Mouse (Mus musculus): Measurements from ENCODE around the gene Rtl1. TPM values are rescaled to one million over a fixed set of nuclear protein-coding genes. Genes with fewer than 3 reads are reported as not detected.

Rtl1 gene
- total and polyA plus RNA-seq, 2 experiments from 2014 or later, result 0.30 to 0.57 TPM

GRCm38 (mm10) chr12:109542011-109542410 lies 58.1 kb downstream of the Rtl1 start:
- Histone ChIP-seq H3K9me3 (ENCODE audit: low read length) (0 out of 2 replicates have a peak, but pooled peaks cover 10% of the 10 kb centered on the region), H3K27me3 (ENCODE audit: insufficient read depth, low read length) (no peaks in the 10 kb centered on the region), H3K4me2 (ENCODE audit: low read depth) (peak overlapping the region; percentile 49), H3K36me3 (ENCODE audit: insufficient read depth) (peaks cover 10% of the 10 kb centered on the region; the same call in 1 of the 2 replicates), H3K4me3 (ENCODE audit: low read depth, low read length) (peak overlapping the region; percentile 52), H3K4me1 (ENCODE audit: insufficient read depth) (no peaks in the 10 kb centered on the region), H3K27ac (ENCODE audit: low read depth, low read length) (peak overlapping the region; percentile 88), H3K9ac (peak overlapping the region; percentile 71)
- WGBS, result 51% methylated on average over 14 of the region's 14 CpGs
- peak; percentile 70 for TF ChIP-seq CTCF (IDR thresholded peaks at IDR 0.05; ENCODE audit: low read depth)
- peak; percentile 80 for DNase-seq
- ATAC-seq, result no peak

DNA sequence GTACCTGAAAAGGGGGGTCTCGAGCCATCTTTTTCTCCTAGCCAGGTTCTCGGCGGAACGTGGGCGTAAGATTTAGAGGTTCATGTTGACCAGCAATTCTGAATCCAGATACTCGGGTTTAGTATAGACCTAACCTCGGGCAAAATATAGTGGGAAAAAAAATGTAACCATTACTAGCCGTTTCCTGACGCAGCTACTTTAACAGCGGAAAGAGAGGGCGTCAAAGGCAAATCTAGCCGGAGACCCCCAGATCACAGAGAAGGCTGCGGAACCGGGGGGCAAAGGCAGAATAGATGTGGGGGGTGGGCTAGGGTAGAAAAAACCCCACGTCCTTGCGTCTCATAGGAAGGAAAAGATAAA lies 58.6 kb downstream of the Rtl1 start:
- H3K27ac ChIP-seq (ENCODE audit: low read depth, low read length), result peak overlapping the region; percentile 88
- no peaks in the 10 kb centered on the region for H3K27me3 ChIP-seq (ENCODE audit: insufficient read depth, low read length)
- peak overlapping the region; percentile 52 for H3K4me3 ChIP-seq (ENCODE audit: low read depth, low read length)
- TF ChIP-seq CTCF (IDR thresholded peaks at IDR 0.05; ENCODE audit: low read depth), result no peak
- H3K9ac ChIP-seq, result peak overlapping the region; percentile 71
- ATAC-seq, result no peak
- peak overlapping the region; percentile 49 for H3K4me2 ChIP-seq (ENCODE audit: low read depth)
- H3K36me3 ChIP-seq (ENCODE audit: insufficient read depth), result peaks cover 5% of the 10 kb centered on the region; the same call in 1 of the 2 replicates
- H3K9me3 ChIP-seq (ENCODE audit: low read length), result 0 out of 2 replicates have a peak, but pooled peaks cover 10% of the 10 kb centered on the region
- 55% methylated on average over 16 of the region's 16 CpGs for WGBS
- no peaks in the 10 kb centered on the region for H3K4me1 ChIP-seq (ENCODE audit: insufficient read depth)
- DNase-seq, result peak; percentile 53

DNA sequence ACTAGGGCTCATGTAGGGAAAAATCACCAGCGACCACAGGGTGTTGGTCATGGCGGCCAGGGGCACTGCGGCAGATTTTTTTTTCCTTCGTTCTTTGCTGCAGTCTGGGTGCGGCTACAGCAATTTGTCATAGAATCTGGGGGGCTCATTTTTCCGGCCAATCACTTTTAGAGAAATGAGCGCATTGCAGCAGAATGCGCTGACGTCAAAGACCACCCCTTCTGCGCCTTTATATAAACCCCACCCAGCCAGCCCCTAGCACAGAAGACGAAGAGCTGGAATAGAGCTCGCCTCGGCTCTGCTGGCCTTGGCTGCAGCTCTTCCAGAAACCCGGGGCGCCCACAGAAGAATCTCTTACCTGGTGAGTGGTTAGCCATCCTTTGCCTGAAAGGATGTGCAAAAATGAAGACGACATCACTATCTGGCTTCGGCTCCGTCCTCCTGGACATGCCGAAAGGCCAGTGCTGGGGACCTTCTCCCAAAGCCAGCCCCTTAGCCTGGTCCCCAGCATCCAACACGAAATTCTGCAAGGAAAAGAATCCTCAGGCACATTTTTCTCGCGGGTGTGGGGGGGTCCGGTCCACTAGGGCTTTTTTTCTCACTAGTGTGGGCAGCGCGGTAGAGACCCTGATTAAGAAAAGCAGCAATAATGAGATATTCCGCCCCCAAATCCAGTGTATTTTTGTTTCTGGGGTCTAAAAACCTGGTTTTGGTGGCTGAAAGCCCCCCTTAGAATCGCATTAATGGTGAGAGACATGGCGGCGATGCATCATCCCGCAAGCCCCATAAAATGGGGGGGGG lies 59.2 kb downstream of the Rtl1 start:
- Histone ChIP-seq H3K9ac (peak overlapping the region; percentile 71), H3K4me1 (ENCODE audit: insufficient read depth) (no peaks in the 10 kb centered on the region), H3K27ac (ENCODE audit: low read depth, low read length) (peak overlapping the region; percentile 88), H3K27me3 (ENCODE audit: insufficient read depth, low read length) (no peaks in the 10 kb centered on the region), H3K9me3 (ENCODE audit: low read length) (0 out of 2 replicates have a peak, but pooled peaks cover 10% of the 10 kb centered on the region), H3K36me3 (ENCODE audit: insufficient read depth) (peaks cover under 1% of the 10 kb centered on the region; the same call in 1 of the 2 replicates), H3K4me2 (ENCODE audit: low read depth) (peak overlapping the region; percentile 49), H3K4me3 (ENCODE audit: low read depth, low read length) (peak overlapping the region; percentile 52)
- DNase-seq (peak; percentile 89), ATAC-seq (peak; percentile 73)
- 47% methylated on average over 30 of the region's 30 CpGs for WGBS
- no peak for TF ChIP-seq CTCF (IDR thresholded peaks at IDR 0.05; ENCODE audit: low read depth)

GRCm38 (mm10) chr12:109539950-109540349 lies 60.2 kb downstream of the Rtl1 start:
- Histone ChIP-seq H3K4me3 (ENCODE audit: low read depth, low read length) (peak overlapping the region; percentile 52), H3K27me3 (ENCODE audit: insufficient read depth, low read length) (no peaks in the 10 kb centered on the region), H3K27ac (ENCODE audit: low read depth, low read length) (peak overlapping the region; percentile 87), H3K9ac (peak overlapping the region; percentile 71), H3K36me3 (ENCODE audit: insufficient read depth) (no peaks in the 10 kb centered on the region), H3K4me1 (ENCODE audit: insufficient read depth) (no peaks in the 10 kb centered on the region), H3K9me3 (ENCODE audit: low read length) (0 out of 2 replicates have a peak, but pooled peaks cover 10% of the 10 kb centered on the region), H3K4me2 (ENCODE audit: low read depth) (peak overlapping the region; percentile 49)
- peak; percentile 57 for DNase-seq
- WGBS, result 43% methylated on average over 13 of the region's 13 CpGs
- ATAC-seq, result no peak
- TF ChIP-seq CTCF (IDR thresholded peaks at IDR 0.05; ENCODE audit: low read depth), result no peak

MicroRNAs within 50 kb of the gene (microRNA counts, 519-probe panel; counts per million panel counts)
- microRNA mmu-miR-1188 (not detected), microRNA mmu-miR-127 (4,510 counts per million, percentile 58 among the panel's probes with 10 or more counts), microRNA mmu-miR-136 (6,825 counts per million, percentile 91 among the panel's probes with 10 or more counts), microRNA mmu-miR-1906 (not detected), microRNA mmu-miR-337-3p (not detected), microRNA mmu-miR-337-5p (not detected), microRNA mmu-miR-341 (not detected), microRNA mmu-miR-370 (3,007 counts per million, percentile 24 among the panel's probes with 10 or more counts), microRNA mmu-miR-431 (4,363 counts per million, percentile 54 among the panel's probes with 10 or more counts), microRNA mmu-miR-432 (not detected), microRNA mmu-miR-433 (5,641 counts per million, percentile 77 among the panel's probes with 10 or more counts), microRNA mmu-miR-434-3p (6,505 counts per million, percentile 85 among the panel's probes with 10 or more counts), microRNA mmu-miR-434-5p (5,281 counts per million, percentile 70 among the panel's probes with 10 or more counts), microRNA mmu-miR-493 (not detected), microRNA mmu-miR-540-3p (2,089 counts per million, percentile 17 among the panel's probes with 10 or more counts), microRNA mmu-miR-540-5p (not detected), microRNA mmu-miR-665 (not detected), microRNA mmu-miR-673-3p (not detected), microRNA mmu-miR-673-5p (545 counts per million, percentile 1 among the panel's probes with 10 or more counts), microRNA mmu-miR-770-3p (3,419 counts per million, percentile 31 among the panel's probes with 10 or more counts), microRNA mmu-miR-770-5p (not detected)

Small RNA genes within 50 kb of the gene (microRNA-seq; reads per million reads assigned to microRNA genes)
- gene Gm23912, result 0 reads per million in 2 experiments
- 11.7 to 12.4 reads per million in 2 experiments for gene Mir1188
- 9,019 to 9,564 reads per million in 2 experiments for gene Mir127
- gene Mir136, result 0 reads per million in 2 experiments
- 0 reads per million in 2 experiments for gene Mir1906-1
- gene Mir3070a, result 6.2 to 8.8 reads per million in 2 experiments
- gene Mir3070b, result 0.39 to 0.85 reads per million in 2 experiments
- 0 reads per million in 2 experiments for gene Mir3071
- gene Mir337, result 0 reads per million in 2 experiments
- gene Mir341, result 910 to 1,077 reads per million in 2 experiments
- 0 reads per million in 2 experiments for gene Mir3544
- 1,523 to 1,854 reads per million in 2 experiments for gene Mir370
- 2,960 to 3,134 reads per million in 2 experiments for gene Mir431
- gene Mir432, result 0 reads per million in 2 experiments
- 2,179 to 2,969 reads per million in 2 experiments for gene Mir433
- gene Mir434, result 3,165 to 8,419 reads per million in 2 experiments
- 40.4 to 42.1 reads per million in 2 experiments for gene Mir493
- 293 to 385 reads per million in 2 experiments for gene Mir540
- 294 to 376 reads per million in 2 experiments for gene Mir665
- 96.2 to 100 reads per million in 2 experiments for gene Mir673
- gene Mir770, result 1,940 to 2,249 reads per million in 2 experiments

Other genes starting within 250 kb of the Rtl1 start
- gene Dlk1, start 147.5 kb downstream of the Rtl1 start, total RNA-seq (2014; rRNA removed), result 16.5 and 35.8 TPM in 2 replicates
- gene Dlk1, start 147.5 kb downstream of the Rtl1 start, polyA plus RNA-seq (2015; fragmentation: Nextera tagmentation; extraction: Ambion mirVana), result 12.6 and 18.8 TPM in 2 replicates

Measured in forebrain, postnatal 0 days (tissue).